Mouse (Mus musculus) kidney, embryonic 16.5 days (tissue): ENCODE measurements around the gene Gtf3c4. TPM values are rescaled to one million over a fixed set of nuclear protein-coding genes. Genes with fewer than 3 reads are reported as not detected.

Source experiments
- ATAC-seq: fragments of 200-750 bp; cut with Nextera tagmentation; 2 replicates; pipeline ENCODE4 v1.8.0; 2017; ENCODE audit warnings: moderate TSS enrichment; ENCODE audit not compliant: low FRiP score, low TSS enrichment
- H3K27ac ChIP-seq: fragments of 300-500 bp; sonication (generic); 2 replicates; pipeline ENCODE4 v1.5.1; 2014; ENCODE audit warnings: low read length
- H3K27me3 ChIP-seq: fragments of 300-500 bp; sonication (generic); 2 replicates; pipeline ENCODE4 v1.6.1; 2014; ENCODE audit warnings: low read length, control low read depth, mixed read lengths; ENCODE audit not compliant: insufficient read depth
- H3K36me3 ChIP-seq: fragments of 300-500 bp; sonication (generic); 2 replicates; pipeline ENCODE4 v1.6.1; 2014; ENCODE audit warnings: low read length, control low read depth, mixed read lengths; ENCODE audit not compliant: insufficient read depth
- H3K4me1 ChIP-seq: fragments of 300-500 bp; sonication (generic); 2 replicates; pipeline ENCODE4 v1.6.1; 2014; ENCODE audit warnings: low read length, control low read depth, mixed read lengths; ENCODE audit not compliant: insufficient read depth
- H3K4me2 ChIP-seq: fragments of 300-500 bp; sonication (generic); replicated peaks from 2 replicates; pipeline ENCODE4 v1.6.1; 2014; ENCODE audit warnings: low read depth, low read length
- H3K4me3 ChIP-seq: fragments of 300-500 bp; sonication (generic); 2 replicates; pipeline ENCODE4 v1.5.1; 2014; ENCODE audit warnings: mild to moderate bottlenecking, low read length
- H3K9ac ChIP-seq: fragments of 300-500 bp; sonication (generic); replicated peaks from 2 replicates; pipeline ENCODE4 v1.6.1; 2014; ENCODE audit warnings: low read length
- H3K9me3 ChIP-seq: fragments of 300-500 bp; sonication (generic); 2 replicates; pipeline ENCODE4 v1.6.1; 2016; ENCODE audit warnings: low read length, control low read depth
- WGBS: fragments of 180-500 bp; shearing (Covaris S2); extraction: QIAGEN DNeasy Blood & Tissue Kit; methylation state at CpG from one replicate; pipeline ENCODE4 v1.1.7; 2014; 5-methylcytosine and 5-hydroxymethylcytosine counted together
- polyA plus RNA-seq: library from polyadenylated mRNA; unstranded; fragments of >200 nt; fragmentation: Nextera tagmentation; extraction: Ambion mirVana; gene quantifications from 2 replicates; pipeline ENCODE4 v1.2.1, GENCODE M21; 2015

Gene Gtf3c4
- polyA plus RNA-seq, 1 experiment from 2014 or later = 16.0 TPM

GRCm38 (mm10) chr2:28808841-28809240 lies 31.3 kb downstream of the Gtf3c4 start:
- Histone ChIP-seq H3K4me1 (no peaks in the 10 kb centered on the region), H3K36me3 (no peaks in the 10 kb centered on the region), H3K27ac (no peak overlapping the region), H3K27me3 (no peaks in the 10 kb centered on the region), H3K9me3 (no peaks in the 10 kb centered on the region), H3K9ac (no peak overlapping the region), H3K4me3 (no peak overlapping the region), H3K4me2 (no peak overlapping the region)
- 56% methylated on average over 6 of the region's 6 CpGs for WGBS
- no peak for ATAC-seq

DNA sequence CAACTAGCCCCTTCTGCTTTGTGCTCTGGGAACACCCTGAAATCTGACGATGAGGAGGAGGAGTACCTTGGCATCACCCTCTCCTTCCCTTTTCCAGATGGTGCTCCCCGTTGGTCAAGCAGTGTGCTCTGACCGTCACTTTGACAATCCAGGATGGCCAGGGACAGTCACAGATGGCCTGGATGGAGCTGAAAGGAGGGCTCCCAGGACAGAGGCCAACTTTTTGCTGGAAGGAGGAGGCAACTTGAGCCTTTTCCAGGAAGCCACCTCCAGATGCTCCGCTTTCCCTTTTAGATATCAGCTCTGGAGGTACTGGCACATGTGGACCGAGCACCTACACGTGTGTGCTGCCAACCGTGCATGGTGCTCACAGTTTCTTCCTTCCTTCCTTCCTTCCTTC lies 36.8 kb downstream of the Gtf3c4 start:
- Histone ChIP-seq H3K9me3 (no peaks in the 10 kb centered on the region), H3K4me3 (no peak overlapping the region), H3K4me1 (peaks cover 8% of the 10 kb centered on the region), H3K36me3 (no peaks in the 10 kb centered on the region), H3K27ac (no peak overlapping the region), H3K4me2 (no peak overlapping the region), H3K27me3 (no peaks in the 10 kb centered on the region), H3K9ac (no peak overlapping the region)
- no peak for ATAC-seq
- WGBS = 74% methylated on average over 7 of the region's 7 CpGs

DNA sequence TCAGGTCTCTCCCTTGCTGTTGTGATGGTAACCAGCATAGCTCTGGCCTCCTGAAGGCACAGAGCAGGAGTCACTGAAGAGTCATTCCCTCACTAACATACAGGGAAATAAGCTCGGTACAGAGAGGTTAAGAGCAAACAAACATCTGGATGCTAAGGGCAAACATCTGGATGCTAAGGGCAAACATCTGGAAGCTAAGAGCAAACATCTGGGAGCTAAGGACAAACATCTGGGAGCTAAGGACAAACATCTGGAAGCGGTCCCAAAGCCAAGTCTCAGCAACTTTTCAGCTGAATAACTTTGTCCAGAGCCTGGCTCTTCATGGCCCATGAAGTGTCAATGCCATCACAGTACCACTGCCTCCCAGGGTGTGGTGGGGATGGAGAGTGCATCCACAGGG lies 40.6 kb downstream of the Gtf3c4 start:
- H3K36me3 ChIP-seq = no peaks in the 10 kb centered on the region
- H3K9ac ChIP-seq = no peak overlapping the region
- WGBS = 66% methylated on average over 2 of the region's 2 CpGs
- no peaks in the 10 kb centered on the region for H3K27me3 ChIP-seq
- H3K4me3 ChIP-seq = no peak overlapping the region
- peaks cover 8% of the 10 kb centered on the region for H3K4me1 ChIP-seq
- H3K9me3 ChIP-seq = no peaks in the 10 kb centered on the region
- H3K4me2 ChIP-seq = no peak overlapping the region
- ATAC-seq = no peak
- H3K27ac ChIP-seq = no peak overlapping the region

- no peak overlapping the region for H3K4me2 ChIP-seq
- H3K36me3 ChIP-seq = no peaks in the 10 kb centered on the region
- WGBS = 11% methylated on average over 3 of the region's 3 CpGs
- H3K4me3 ChIP-seq = no peak overlapping the region
- peaks cover 8% of the 10 kb centered on the region for H3K4me1 ChIP-seq
- H3K27me3 ChIP-seq = no peaks in the 10 kb centered on the region
- no peaks in the 10 kb centered on the region for H3K9me3 ChIP-seq
- no peak for ATAC-seq
- peak overlapping the region; percentile 70 for H3K27ac ChIP-seq
- no peak overlapping the region for H3K9ac ChIP-seq
Observed at GRCm38 (mm10) chr2:28798390-28798789, 41.8 kb downstream of the Gtf3c4 start.

DNA sequence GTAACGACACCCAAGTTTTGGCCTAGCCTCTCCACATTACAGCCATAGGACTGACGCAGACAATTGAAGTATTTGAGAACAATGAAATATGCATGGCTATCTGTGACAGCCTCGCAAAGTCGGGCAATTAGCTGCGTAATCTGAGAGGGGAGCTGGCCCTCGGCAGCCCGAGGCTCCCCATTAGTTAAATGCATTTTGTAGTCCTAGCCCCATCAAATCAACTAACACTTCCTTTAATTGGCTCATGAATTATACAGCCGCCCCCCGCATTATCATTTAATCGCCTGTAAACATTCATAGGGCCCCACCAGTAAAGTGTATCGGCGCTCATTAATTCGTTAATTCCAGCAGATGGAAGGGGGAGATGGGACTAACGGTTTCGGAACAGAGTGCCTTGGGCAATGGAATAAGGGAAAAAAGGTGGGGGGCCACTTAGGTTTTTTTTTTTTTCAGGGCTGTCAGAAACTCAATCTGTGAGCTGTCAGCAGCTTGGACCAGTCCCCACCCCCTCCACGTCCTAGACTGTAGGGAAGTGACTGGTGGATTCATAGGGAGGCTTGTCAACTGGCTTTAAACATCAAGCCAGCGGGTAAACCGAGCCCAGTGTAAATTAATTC lies 42.6 kb downstream of the Gtf3c4 start:
- no peak overlapping the region for H3K27ac ChIP-seq
- ATAC-seq = no peak
- H3K27me3 ChIP-seq = no peaks in the 10 kb centered on the region
- no peak overlapping the region for H3K4me3 ChIP-seq
- WGBS = 27% methylated on average over 18 of the region's 18 CpGs
- no peak overlapping the region for H3K4me2 ChIP-seq
- H3K36me3 ChIP-seq = no peaks in the 10 kb centered on the region
- peaks cover 8% of the 10 kb centered on the region for H3K4me1 ChIP-seq
- H3K9ac ChIP-seq = no peak overlapping the region
- no peaks in the 10 kb centered on the region for H3K9me3 ChIP-seq

- 77% methylated on average over 8 of the region's 8 CpGs for WGBS
- no peaks in the 10 kb centered on the region; the same call in 1 of the 2 replicates for H3K4me1 ChIP-seq
Observed at GRCm38 (mm10) chr2:28796298-28796697, 43.9 kb downstream of the Gtf3c4 start.

DNA sequence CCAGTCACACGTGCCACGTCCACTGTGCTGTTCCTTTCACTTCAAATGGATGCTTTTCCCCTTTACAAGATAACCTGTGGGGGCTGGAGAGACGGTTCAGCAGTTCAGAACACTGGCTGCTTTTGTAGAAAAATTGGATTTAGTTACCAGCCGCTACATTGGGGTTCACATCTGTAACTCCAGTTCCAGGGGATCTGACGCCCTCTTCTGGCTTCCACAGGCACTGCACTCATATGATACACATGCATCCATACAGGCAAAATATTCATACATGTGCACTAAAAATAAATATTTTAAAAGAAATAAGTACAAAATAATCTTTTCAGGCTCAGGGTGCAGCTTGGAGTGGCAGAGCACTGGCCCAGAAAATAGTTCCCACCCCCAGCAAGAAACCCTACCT lies 45.5 kb downstream of the Gtf3c4 start:
- no peak for ATAC-seq
- H3K9ac ChIP-seq = no peak overlapping the region
- WGBS = 68% methylated on average over 5 of the region's 5 CpGs

More at GRCm38 (mm10) chr2:28796298-28796697, 43.9 kb downstream of the Gtf3c4 start:
- Histone ChIP-seq H3K27me3 (no peaks in the 10 kb centered on the region), H3K9me3 (no peaks in the 10 kb centered on the region), H3K4me2 (no peak overlapping the region), H3K27ac (no peak overlapping the region), H3K4me3 (no peak overlapping the region), H3K9ac (no peak overlapping the region), H3K36me3 (no peaks in the 10 kb centered on the region)
- no peak for ATAC-seq

GRCm38 (mm10) chr2:28792931-28793610 lies 47.1 kb downstream of the Gtf3c4 start:
- H3K9ac ChIP-seq = no peak overlapping the region
- no peaks in the 10 kb centered on the region for H3K36me3 ChIP-seq
- no peak overlapping the region for H3K27ac ChIP-seq
- H3K4me1 ChIP-seq = no peaks in the 10 kb centered on the region; the same call in 1 of the 2 replicates
- no peaks in the 10 kb centered on the region for H3K9me3 ChIP-seq
- ATAC-seq = peak; percentile 78
- peak overlapping the region; percentile 14; the same call in 1 of the 2 replicates for H3K4me2 ChIP-seq
- H3K27me3 ChIP-seq = no peaks in the 10 kb centered on the region
- H3K4me3 ChIP-seq = no peak overlapping the region
- WGBS = 29% methylated on average over 5 of the region's 6 CpGs

More for the DNA sequence above, 45.5 kb downstream of the Gtf3c4 start:
- Histone ChIP-seq H3K27ac (no peak overlapping the region), H3K27me3 (no peaks in the 10 kb centered on the region), H3K4me2 (no peak overlapping the region), H3K4me3 (no peak overlapping the region), H3K36me3 (no peaks in the 10 kb centered on the region), H3K4me1 (no peaks in the 10 kb centered on the region; the same call in 1 of the 2 replicates), H3K9me3 (no peaks in the 10 kb centered on the region)

DNA sequence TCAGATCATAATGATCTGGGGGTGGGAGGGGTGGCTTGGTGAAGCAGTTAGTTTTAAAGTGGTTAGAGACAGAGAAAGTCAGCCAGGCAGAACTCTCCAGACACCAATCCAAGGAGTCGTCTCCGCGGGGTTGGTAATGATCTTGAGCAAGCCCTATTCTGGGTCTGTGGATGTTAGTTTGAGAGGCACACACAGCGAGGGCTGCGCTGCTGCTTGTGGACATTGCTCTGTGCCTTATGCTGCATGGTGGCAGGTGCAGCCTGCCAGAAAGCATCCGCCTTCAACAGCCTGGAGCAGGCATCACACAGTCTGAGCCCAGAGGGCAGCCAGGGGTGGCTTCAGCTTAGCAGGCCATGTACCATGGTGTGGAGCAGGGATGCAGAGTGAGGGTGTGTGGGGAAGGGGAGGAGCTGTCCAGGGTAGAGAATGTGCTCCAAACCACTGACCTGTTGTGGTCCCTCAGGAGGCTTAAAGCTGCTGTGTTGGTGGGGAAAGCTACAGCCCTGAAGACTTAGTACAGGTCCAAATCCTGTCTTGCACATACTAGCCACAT lies 53.0 kb downstream of the Gtf3c4 start:
- Histone ChIP-seq H3K9me3 (no peaks in the 10 kb centered on the region; the same call in 1 of the 2 replicates), H3K4me2 (no peak overlapping the region), H3K9ac (no peak overlapping the region), H3K27ac (no peak overlapping the region), H3K4me1 (no peaks in the 10 kb centered on the region), H3K36me3 (no peaks in the 10 kb centered on the region), H3K27me3 (no peaks in the 10 kb centered on the region), H3K4me3 (no peak overlapping the region)
- ATAC-seq = peak; percentile 39; the same call in 1 of the 2 replicates
- 65% methylated on average over 6 of the region's 6 CpGs for WGBS
